Mouse (Mus musculus) kidney, embryonic 16.5 days (tissue): ENCODE measurements around the gene Hepacam. TPM values are rescaled to one million over a fixed set of nuclear protein-coding genes. Genes with fewer than 3 reads are reported as not detected.

Source experiments
- ATAC-seq: fragments of 200-750 bp; cut with Nextera tagmentation; 2 replicates; pipeline ENCODE4 v1.8.0; 2017; ENCODE audit warnings: moderate TSS enrichment; ENCODE audit not compliant: low FRiP score, low TSS enrichment
- H3K27ac ChIP-seq: fragments of 300-500 bp; sonication (generic); 2 replicates; pipeline ENCODE4 v1.5.1; 2014; ENCODE audit warnings: low read length
- H3K27me3 ChIP-seq: fragments of 300-500 bp; sonication (generic); 2 replicates; pipeline ENCODE4 v1.6.1; 2014; ENCODE audit warnings: low read length, control low read depth, mixed read lengths; ENCODE audit not compliant: insufficient read depth
- H3K36me3 ChIP-seq: fragments of 300-500 bp; sonication (generic); 2 replicates; pipeline ENCODE4 v1.6.1; 2014; ENCODE audit warnings: low read length, control low read depth, mixed read lengths; ENCODE audit not compliant: insufficient read depth
- H3K4me1 ChIP-seq: fragments of 300-500 bp; sonication (generic); 2 replicates; pipeline ENCODE4 v1.6.1; 2014; ENCODE audit warnings: low read length, control low read depth, mixed read lengths; ENCODE audit not compliant: insufficient read depth
- H3K4me2 ChIP-seq: fragments of 300-500 bp; sonication (generic); replicated peaks from 2 replicates; pipeline ENCODE4 v1.6.1; 2014; ENCODE audit warnings: low read depth, low read length
- H3K4me3 ChIP-seq: fragments of 300-500 bp; sonication (generic); 2 replicates; pipeline ENCODE4 v1.5.1; 2014; ENCODE audit warnings: mild to moderate bottlenecking, low read length
- H3K9ac ChIP-seq: fragments of 300-500 bp; sonication (generic); replicated peaks from 2 replicates; pipeline ENCODE4 v1.6.1; 2014; ENCODE audit warnings: low read length
- H3K9me3 ChIP-seq: fragments of 300-500 bp; sonication (generic); 2 replicates; pipeline ENCODE4 v1.6.1; 2016; ENCODE audit warnings: low read length, control low read depth
- WGBS: fragments of 180-500 bp; shearing (Covaris S2); extraction: QIAGEN DNeasy Blood & Tissue Kit; methylation state at CpG from one replicate; pipeline ENCODE4 v1.1.7; 2014; 5-methylcytosine and 5-hydroxymethylcytosine counted together
- polyA plus RNA-seq: library from polyadenylated mRNA; unstranded; fragments of >200 nt; fragmentation: Nextera tagmentation; extraction: Ambion mirVana; gene quantifications from 2 replicates; pipeline ENCODE4 v1.2.1, GENCODE M21; 2015

The Hepacam gene
- polyA plus RNA-seq, 1 experiment from 2014 or later = not detected

- no peak overlapping the region for H3K4me3 ChIP-seq
- H3K27me3 ChIP-seq = no peaks in the 10 kb centered on the region
- H3K9me3 ChIP-seq = no peaks in the 10 kb centered on the region
- peaks cover 7% of the 10 kb centered on the region; the same call in 1 of the 2 replicates for H3K4me1 ChIP-seq
- H3K27ac ChIP-seq = 0 out of 2 replicates have a peak overlapping the region, but pooled peaks have one; percentile 16
- WGBS = 64% methylated on average over 6 of the region's 6 CpGs
- H3K9ac ChIP-seq = no peak overlapping the region
- ATAC-seq = peak; percentile 85
- no peaks in the 10 kb centered on the region for H3K36me3 ChIP-seq
- no peak overlapping the region for H3K4me2 ChIP-seq
Measured at GRCm38 (mm10) chr9:37359331-37360220, 7.6 kb upstream of the Hepacam start.

GRCm38 (mm10) chr9:37362084-37362483 is 5.1 kb upstream of the Hepacam start:
- Histone ChIP-seq H3K4me2 (no peak overlapping the region), H3K27ac (no peak overlapping the region), H3K27me3 (no peaks in the 10 kb centered on the region), H3K36me3 (no peaks in the 10 kb centered on the region), H3K4me1 (peaks cover 7% of the 10 kb centered on the region; the same call in 1 of the 2 replicates), H3K9me3 (no peaks in the 10 kb centered on the region), H3K9ac (no peak overlapping the region), H3K4me3 (no peak overlapping the region)
- no peak for ATAC-seq

- Histone ChIP-seq H3K4me3 (no peak overlapping the region), H3K4me1 (peaks cover 7% of the 10 kb centered on the region; the same call in 1 of the 2 replicates), H3K9me3 (no peaks in the 10 kb centered on the region), H3K27ac (no peak overlapping the region), H3K4me2 (no peak overlapping the region), H3K36me3 (no peaks in the 10 kb centered on the region), H3K9ac (no peak overlapping the region), H3K27me3 (no peaks in the 10 kb centered on the region)
- ATAC-seq = no peak
- 46% methylated on average over 1 of the region's 1 CpGs for whole genome bisulfite sequencing
Measured at GRCm38 (mm10) chr9:37362881-37363280, 4.3 kb upstream of the Hepacam start.

DNA sequence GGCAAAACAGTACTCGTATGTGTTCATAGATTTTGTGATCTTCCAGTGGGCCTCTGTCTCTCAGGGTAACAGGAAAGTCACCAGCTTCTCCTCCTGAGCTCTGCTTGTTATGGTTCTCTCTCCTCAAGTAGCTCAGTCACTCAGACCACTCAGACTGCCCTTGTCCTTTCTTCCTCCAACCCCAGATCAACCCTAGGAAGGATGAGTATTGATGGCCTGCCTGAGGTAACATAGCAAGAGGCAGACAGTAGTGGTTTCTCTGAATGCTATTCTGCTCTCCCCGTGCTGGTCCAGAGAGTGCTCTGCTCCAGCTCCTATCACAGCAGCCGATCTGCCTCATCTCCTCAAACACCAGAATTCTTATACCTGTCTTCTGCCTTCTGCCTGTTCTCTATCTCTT is 3.6 kb upstream of the Hepacam start:
- no peak overlapping the region for H3K9ac ChIP-seq
- H3K27ac ChIP-seq = no peak overlapping the region
- no peak for ATAC-seq
- H3K9me3 ChIP-seq = no peaks in the 10 kb centered on the region
- H3K4me1 ChIP-seq = peaks cover 7% of the 10 kb centered on the region; the same call in 1 of the 2 replicates
- no peak overlapping the region for H3K4me3 ChIP-seq
- no peaks in the 10 kb centered on the region for H3K27me3 ChIP-seq
- H3K4me2 ChIP-seq = no peak overlapping the region
- 68% methylated on average over 3 of the region's 3 CpGs for WGBS
- H3K36me3 ChIP-seq = no peaks in the 10 kb centered on the region

GRCm38 (mm10) chr9:37364392-37364791 is 2.8 kb upstream of the Hepacam start:
- Histone ChIP-seq H3K9me3 (no peaks in the 10 kb centered on the region), H3K36me3 (no peaks in the 10 kb centered on the region), H3K4me3 (no peak overlapping the region), H3K4me2 (no peak overlapping the region), H3K27me3 (no peaks in the 10 kb centered on the region), H3K27ac (no peak overlapping the region), H3K4me1 (peaks cover 2% of the 10 kb centered on the region; the same call in 1 of the 2 replicates), H3K9ac (no peak overlapping the region)
- no peak for ATAC-seq
- WGBS = 77% methylated on average over 3 of the region's 3 CpGs

DNA sequence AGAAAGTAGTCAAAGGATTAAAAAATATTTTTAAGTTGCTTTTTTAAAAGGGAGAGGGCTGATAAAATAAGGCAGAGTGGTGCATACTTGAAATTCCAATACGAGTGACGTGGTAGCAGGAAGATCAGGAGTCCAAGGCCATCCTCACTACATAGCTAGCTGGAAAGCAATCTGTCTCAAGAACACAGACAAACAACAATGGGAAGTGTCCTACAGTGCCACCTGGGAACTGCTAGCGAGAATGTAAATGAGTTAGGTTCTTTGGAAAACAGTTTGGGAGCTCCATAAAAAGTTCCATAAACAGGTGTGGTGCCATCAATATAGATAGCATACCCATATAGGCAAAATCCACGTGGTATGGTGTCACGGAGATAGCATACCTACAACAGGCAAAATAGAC is 1.4 kb upstream of the Hepacam start:
- 68% methylated on average over 5 of the region's 5 CpGs for WGBS
- H3K9ac ChIP-seq = no peak overlapping the region

GRCm38 (mm10) chr9:37368081-37368830 is 1.1 kb downstream of the Hepacam start:
- H3K27me3 ChIP-seq = no peaks in the 10 kb centered on the region
- H3K27ac ChIP-seq = peak overlapping the region; percentile 51
- peak; percentile 35; the same call in 1 of the 2 replicates for ATAC-seq
- peaks cover 2% of the 10 kb centered on the region; the same call in 1 of the 2 replicates for H3K4me1 ChIP-seq
- H3K36me3 ChIP-seq = no peaks in the 10 kb centered on the region
- H3K9ac ChIP-seq = no peak overlapping the region
- H3K4me2 ChIP-seq = no peak overlapping the region
- no peaks in the 10 kb centered on the region for H3K9me3 ChIP-seq
- WGBS = 58% methylated on average over 11 of the region's 11 CpGs
- H3K4me3 ChIP-seq = no peak overlapping the region

More for the DNA sequence above, 1.4 kb upstream of the Hepacam start:
- Histone ChIP-seq H3K9me3 (no peaks in the 10 kb centered on the region), H3K27ac (no peak overlapping the region), H3K4me1 (no peaks in the 10 kb centered on the region), H3K4me2 (no peak overlapping the region), H3K27me3 (no peaks in the 10 kb centered on the region), H3K36me3 (no peaks in the 10 kb centered on the region), H3K4me3 (no peak overlapping the region)
- no peak for ATAC-seq

GRCm38 (mm10) chr9:37368860-37369259 is 1.7 kb downstream of the Hepacam start:
- peak overlapping the region; percentile 51; the same call in 1 of the 2 replicates for H3K27ac ChIP-seq
- peak; percentile 46; the same call in 1 of the 2 replicates for ATAC-seq

DNA sequence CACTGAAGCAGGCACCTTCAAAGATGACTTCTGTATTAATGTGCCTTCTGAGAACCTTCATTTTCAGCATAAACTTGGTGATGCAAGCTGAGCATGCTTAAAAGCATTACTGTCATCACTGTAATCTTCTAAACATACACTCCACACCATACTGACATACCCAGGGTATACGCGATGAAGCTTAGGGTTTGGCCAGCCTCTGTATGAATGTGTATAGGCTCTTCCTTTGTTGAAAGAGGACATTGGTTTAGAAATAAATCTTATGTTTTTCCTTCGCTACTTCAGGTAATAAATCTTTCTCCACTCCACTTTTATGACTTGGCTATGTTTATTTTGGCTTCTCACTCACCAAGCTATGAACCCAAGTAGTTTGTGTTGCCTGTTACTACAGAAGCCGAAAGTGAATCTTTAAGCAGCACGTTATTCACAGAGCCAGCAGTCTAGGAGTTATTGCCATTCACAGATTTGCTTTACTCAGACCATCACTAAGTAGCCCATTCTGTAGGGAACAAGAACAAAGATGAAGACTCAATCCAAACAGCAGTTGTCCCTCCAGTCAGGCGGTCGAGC is 4.2 kb downstream of the Hepacam start:
- ATAC-seq = peak; percentile 78; the same call in 1 of the 2 replicates

More at GRCm38 (mm10) chr9:37368860-37369259, 1.7 kb downstream of the Hepacam start:
- Histone ChIP-seq H3K27me3 (no peaks in the 10 kb centered on the region), H3K4me3 (no peak overlapping the region), H3K4me1 (peaks cover 2% of the 10 kb centered on the region; the same call in 1 of the 2 replicates), H3K4me2 (no peak overlapping the region), H3K9ac (no peak overlapping the region), H3K9me3 (no peaks in the 10 kb centered on the region), H3K36me3 (no peaks in the 10 kb centered on the region)
- WGBS = 76% methylated on average over 8 of the region's 8 CpGs

More for the DNA sequence above, 4.2 kb downstream of the Hepacam start:
- peaks cover 2% of the 10 kb centered on the region; the same call in 1 of the 2 replicates for H3K4me1 ChIP-seq
- H3K27me3 ChIP-seq = no peaks in the 10 kb centered on the region
- no peak overlapping the region for H3K4me3 ChIP-seq
- 41% methylated on average over 7 of the region's 7 CpGs for WGBS
- H3K4me2 ChIP-seq = no peak overlapping the region
- no peaks in the 10 kb centered on the region for H3K36me3 ChIP-seq
- no peak overlapping the region for H3K9ac ChIP-seq
- H3K27ac ChIP-seq = no peak overlapping the region
- H3K9me3 ChIP-seq = no peaks in the 10 kb centered on the region
